Mouse (Mus musculus) 3134 (cell line): ENCODE results near the gene Eml2.

Experiments used
- DNase-seq: peaks from one replicate; pipeline ENCODE4 v3.0.0-alpha.2; 2011; ENCODE audit warnings: low spot score; ENCODE audit not compliant: insufficient read length; ENCODE audit errors: extremely low read depth

The Eml2 gene

DNA sequence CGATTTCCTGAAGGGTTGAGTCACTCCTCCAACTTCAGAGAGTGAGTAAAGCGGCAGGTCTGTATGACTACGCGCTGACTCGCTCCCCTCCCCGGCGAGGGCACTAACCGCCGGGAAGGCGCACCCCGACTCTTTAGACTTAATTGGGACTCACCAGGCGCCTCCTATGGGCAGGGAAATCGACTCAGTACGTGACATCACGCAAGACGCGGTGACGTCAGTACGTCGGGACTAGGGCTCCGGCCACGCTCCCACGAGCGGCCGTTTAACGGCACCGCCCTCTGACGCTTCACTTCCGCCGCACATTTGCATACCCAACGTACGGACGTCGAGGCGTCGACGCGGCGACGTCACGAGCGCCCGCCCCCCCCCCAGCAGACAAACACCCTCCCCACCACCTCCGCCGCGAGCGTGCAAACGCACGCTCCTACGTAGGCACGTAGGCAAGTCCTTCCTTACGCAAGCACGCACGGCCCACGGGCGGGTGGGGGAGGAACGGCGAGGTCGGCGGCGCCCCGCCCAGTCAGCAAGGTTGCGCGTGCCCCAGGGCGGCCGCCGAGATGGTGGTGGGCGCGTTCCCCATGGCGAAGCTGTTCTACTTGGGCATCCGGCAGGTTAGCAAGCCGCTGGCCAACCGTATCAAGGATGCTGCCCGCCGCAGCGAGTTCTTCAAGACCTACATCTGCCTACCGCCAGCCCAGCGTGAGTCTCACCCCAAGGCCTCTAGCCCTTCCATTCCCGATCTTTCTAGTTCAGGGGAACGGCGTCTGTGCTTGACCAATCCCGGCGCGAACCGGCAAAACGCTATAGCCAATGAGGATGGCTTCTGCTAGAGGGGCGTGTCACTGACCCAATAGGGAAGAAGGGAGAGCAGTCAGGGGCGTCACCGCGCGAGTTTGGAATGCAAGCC, 51.9 kb downstream of the Eml2 start, which contains the start of gene Opa3:
Opa3 (plus strand) TSS at position 452 of the 910 bp plus-strand sequence.
- peak; percentile 100 for DNase-seq

DNA sequence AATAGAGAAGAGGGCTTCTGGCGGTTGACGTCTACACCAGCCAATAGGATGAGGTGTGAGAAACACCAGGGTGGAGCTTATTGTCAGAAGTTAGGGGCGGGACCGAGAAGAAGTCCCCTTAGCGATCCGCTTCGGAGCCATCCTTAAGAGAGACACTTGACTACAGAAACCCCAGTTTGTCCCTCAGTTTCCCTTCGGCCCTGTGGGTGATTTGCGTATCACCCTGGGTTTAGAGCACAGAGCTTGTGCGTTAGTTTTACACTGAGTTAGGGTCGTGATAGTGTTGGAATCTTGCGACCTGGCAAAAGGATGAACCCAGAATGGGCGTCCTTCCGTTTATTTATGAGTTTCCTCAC, 52.5 kb downstream of the Eml2 start:
- no peak for DNase-seq

DNA sequence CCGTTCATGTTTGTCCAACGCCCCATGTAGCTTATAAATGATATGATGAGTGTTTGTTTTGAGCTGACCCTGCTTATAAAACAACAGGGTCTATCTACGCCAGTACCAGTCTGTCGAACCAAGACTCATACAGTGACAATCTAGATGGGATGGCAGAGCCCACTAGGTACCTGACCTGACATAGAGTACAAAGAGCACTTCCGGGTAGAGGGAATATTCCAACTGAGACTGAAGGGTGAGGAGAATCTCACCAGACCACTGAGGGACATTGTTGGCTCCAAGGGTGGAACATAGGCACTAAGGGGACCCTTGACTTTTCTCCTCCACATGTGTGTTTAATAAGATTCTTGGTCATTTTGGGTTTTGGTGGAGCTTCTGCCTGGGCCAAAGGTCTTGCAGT, 53.2 kb downstream of the Eml2 start:
- DNase-seq, result no peak

DNA sequence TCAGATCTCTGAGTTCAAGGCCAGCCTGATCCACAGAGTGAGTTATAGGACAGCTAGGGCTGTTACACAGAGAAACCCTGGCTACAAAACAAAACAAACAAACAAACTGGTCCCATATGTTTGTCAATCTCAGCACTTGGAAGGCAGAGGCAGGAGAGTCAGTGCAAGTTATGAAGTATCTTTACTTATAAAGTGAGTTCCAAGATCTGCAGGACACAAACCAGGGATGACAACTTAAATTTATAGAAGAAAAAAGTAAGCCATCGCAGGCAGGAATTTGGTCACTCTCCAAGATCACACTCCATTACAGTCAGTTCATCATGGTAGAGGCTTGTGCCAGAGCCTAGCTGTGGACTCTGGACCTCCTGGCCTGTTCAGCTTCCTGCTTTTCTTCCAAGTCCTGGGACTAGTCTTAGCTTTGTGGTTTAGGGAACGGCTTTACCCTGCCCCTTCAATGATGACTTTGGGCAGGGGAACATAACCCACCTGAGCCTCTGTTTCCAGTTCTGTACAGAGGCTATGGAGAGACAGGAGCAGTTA, 53.9 kb downstream of the Eml2 start:
- DNase-seq, result no peak

DNA sequence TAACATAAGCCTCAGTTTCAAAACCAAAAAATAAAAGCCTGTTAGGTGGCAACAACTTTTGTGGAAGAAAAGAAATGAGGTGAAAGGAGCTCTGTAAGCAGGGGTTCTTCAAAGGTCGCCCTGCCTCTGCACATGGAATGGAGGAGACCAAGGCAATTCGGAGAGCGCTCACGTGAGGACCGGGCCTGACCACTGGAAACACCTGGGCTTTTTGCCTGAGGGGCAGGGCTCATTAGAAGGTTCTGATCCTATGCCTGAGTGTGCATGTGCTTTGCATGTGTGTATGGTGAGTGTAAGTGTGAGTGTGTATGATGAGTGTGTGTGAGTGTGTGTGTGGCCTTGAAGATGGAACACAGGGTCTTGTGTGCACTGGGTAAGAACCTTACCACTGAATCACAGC, 54.7 kb downstream of the Eml2 start:
- no peak for DNase-seq

DNA sequence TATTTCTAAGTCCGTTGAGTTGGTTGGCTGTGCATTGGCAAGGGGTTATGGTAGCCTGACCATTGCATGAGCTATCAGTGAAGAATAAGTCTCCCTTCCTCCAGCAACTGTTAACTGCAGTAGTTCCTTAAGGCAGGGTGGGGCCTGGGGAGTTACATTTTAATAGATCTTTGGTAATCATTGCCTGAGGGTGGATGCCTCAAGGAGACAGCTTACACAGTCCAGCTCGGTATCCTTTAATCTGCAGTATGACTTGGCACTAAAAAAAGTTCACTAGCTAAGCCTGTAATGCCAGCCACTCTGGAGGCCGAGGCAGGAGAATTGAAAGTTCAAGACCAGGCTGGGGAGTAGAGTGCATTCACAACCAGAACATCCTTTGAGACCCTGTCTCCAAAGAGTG, 55.6 kb downstream of the Eml2 start:
- no peak for DNase-seq

DNA sequence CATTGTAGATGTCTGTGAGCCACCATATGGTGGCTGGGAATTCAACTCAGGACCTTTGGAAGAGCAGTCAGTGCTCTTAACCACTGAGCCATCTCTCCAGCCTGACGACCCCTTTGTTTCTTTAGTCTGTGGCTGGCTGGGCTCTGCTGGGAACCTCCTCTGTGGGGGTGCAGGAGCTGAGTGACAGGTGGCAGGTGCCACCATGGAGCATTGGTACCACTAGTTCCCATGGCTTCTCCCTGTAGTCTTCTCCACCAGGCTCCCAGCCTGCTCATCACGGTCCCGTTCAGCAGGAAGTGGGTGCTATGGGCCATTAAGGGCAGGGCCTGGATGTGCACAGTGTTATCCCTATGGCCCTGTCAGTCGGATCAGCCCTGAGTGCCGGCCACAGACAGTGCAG, 58.4 kb downstream of the Eml2 start:
- no peak for DNase-seq

DNA sequence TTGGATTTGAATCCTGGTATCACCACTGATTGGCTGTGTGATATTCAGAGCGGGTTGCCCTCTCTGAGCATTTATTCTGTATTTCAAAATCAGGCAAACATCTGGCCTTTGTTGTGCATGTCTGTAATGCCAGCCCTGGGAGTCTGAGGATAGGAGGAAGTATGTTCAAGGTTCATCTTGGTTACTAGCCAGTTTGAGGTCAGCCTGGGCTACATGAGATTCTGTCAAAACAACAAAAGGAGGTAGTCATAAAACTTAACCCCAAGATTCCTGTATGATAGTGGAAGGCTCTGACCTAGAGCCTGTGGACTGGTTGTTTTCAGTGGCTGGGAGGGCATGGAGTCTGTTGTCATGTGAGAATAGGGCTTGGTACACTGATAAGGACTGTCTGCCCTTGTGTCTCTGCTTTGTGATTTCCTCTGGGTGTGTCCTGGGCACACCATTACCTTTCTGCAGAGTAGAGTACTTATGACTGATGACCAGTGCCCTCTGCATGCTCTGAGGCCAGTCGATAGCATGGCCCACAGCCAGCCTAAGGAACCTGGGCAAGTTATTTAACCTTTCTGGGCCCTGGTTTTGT, 59.0 kb downstream of the Eml2 start:
- no peak for DNase-seq

DNA sequence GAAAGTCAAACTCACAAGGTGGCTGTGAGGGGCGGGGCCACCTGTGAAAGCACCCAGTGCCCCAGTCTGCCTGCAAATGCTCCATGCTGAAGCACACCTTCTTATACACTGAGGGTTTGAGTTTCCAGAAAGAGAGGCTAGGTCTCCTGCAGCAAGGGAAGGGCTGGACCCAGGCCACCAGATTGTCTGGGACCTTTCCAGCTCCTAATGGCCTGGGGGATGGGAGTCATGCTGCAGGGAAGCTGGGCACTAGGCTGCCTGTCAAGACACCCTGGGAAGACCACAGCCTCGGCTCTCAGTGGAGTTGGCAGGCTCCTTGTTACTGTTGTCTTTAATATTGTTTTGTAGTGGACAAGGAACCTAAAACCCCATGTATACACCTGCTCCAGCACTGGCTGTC, 60.2 kb downstream of the Eml2 start:
- DNase-seq, result no peak

DNA sequence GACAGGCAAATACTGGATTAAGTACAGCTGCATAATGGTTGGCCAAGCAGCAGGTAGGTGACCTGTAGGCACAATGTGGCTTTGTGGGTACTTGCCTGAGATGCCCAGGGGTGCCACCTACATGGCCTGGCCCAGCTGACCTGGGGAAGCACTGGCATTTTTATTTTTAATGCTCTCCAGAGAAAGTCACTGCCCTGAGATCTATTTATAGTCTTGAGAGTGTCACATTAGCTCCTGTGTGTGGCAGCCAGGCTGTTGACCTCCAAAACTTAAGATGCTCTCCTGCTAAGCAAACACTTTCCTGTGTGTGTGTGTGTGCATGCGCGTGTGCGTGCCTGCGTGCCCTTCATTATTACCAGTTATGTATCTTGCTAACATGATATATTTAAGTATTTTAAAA, 62.1 kb downstream of the Eml2 start:
- DNase-seq, result no peak

DNA sequence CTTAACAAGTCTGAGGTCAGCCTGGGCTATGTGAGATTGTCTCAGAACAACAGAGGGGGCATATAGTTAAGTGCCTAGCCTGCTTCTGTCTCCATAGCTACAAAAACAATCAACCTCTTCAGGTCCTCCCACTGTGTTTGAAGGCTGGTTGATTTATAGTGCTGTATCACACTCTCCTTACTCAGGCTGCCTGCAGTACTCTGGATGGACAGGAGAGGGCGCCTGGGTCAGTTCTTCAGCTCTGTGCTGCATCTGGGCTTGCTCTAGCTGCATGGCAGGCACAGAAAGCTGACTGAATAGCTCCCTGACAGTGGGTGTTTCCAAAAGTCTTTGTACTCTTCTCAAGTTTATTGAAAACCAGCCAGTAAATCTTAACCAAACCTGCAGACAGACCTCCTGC, 63.2 kb downstream of the Eml2 start:
- DNase-seq, result peak; percentile 53

DNA sequence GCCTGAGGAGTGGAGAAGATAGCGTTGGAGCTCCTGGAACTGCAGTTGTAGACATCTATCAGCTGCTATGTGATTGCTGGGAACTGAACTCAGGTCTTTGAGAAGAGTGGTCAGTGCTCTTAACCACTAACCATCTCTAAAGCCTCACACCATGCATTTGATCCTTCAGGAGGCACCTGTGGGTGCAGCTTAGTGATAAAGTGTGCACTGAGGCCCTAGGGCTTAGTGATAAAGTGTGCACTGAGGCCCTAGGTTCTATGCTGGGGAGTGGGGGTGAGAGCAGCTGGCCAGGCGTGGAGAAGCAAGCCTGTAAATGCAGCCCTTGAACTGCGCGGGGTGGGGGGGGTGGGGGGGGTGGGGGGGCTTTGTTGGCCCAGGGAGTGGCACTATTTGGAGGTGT, 63.8 kb downstream of the Eml2 start:
- DNase-seq, result no peak

DNA sequence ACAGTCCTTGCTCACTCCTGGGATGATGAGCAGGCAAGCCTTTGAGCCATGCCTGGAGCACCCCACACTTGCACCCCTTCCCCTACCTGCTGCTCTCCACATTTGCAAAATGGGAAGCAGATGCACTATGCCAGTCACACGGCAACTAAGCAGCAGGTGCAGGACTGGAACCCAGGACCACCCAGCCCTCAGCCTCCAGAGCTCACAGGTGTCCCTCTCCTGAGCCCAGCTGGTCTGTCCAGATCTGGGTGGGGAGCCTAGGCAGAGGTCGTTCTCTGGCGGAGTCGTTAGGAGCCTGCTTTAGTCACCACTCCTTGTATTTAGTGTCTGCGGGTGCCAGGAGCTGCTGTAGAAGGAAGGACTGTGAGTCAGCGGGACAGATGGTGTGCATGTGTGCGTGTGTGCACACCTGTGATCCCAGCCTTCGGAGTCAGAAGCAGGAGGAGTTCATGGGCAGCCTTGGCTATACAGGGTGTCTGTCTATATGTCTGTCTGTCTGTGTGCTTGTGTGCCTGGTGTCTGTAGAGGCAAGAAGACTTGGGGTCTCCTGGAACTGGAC, 64.8 kb downstream of the Eml2 start:
- DNase-seq, result peak; percentile 55

DNA sequence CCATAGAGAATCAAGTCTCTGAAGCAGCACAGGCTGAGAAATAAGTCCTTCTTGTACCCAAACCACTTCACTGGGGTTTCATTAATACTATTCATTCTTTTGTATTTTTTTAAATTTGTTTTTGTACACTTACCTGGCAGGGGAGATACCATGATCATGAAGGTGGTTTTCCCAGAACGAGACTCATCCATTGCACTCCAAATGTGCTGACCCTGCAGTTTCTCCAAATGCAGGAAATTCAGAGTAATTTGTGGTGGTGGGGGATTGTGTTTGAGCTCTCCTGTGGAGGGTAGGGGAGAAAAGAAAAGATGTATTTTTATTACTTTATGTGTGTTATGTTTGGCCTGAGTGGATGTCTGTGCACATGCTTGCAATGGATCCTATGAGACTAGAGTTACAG, 65.8 kb downstream of the Eml2 start:
- no peak for DNase-seq

DNA sequence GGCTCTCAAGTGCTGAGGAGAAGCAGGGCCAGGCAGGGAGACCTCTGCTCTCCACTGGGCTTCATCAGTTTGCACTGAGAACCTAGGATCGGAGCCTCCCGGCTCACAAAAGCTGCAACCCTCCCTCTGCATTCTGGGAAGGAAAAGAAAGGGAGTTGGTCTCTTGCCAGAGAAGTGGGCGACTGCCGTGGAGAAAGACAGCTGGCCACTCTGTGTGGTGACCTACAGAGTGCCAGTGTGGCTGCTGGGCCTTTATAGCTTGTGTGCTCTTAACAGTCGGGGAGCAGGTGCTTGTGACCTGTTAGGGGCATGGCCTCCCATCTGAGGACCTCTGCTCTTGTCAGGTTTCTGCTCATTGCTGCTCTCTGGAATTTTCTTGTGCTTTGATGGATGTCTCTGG, 67.6 kb downstream of the Eml2 start:
- no peak for DNase-seq

DNA sequence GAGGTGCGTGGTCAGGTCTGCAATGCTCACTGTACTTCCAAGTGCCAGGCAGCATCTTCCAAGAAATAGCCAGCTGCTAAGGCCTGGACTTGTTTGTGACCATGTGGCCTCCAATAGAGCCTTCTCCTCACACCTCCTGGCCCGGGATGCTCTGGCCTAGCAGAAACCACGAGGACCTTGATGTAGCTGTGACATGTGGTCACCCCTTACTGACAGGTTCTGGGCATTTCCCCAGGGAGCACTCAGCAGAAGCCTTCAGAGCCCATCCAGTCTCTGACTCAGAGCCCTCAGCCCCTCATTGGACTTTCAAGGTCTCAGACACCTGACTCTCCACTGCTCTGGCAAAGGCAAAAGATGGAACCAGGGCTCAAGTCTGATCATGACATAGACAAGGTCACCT, 68.9 kb downstream of the Eml2 start:
- no peak for DNase-seq

DNA sequence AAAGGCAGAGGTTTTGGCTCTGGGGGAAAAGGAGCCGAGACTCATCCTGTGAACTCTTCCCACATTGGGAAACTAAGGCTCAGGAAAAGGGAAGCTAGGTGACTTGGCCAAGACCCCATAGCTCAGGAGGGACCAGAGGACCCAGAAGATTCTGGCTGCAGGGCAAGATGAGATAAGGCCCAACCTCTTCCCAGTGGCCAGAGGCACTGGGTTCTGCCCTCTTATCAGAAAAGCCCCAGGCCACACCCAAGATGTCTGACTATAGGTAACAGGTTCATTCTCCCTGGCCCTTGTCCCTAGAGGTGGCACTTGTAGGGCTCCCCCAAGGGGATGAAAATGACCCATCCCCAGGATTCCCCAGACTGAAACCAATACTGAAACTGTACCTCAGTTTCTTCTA, 70.6 kb downstream of the Eml2 start:
- no peak for DNase-seq

DNA sequence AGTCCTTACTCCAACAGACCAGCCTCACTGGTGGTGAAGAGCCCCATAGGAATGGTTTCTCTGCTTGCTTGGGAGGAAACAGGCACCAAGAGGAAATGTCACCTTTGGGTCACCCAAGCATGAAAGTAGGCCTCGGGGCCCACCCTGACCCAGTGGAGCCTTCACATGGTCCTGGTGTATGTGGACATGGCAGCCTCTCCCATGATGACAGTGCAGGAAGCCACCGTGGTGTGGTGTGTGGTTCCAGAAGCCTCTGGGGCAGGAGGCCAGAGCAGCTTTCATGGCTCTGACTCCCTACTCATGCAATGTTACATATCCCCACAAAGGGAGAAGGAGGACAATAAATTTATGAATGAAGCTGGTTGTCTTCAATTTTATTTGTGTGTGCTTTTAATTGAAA, 71.3 kb downstream of the Eml2 start:
- DNase-seq, result no peak

DNA sequence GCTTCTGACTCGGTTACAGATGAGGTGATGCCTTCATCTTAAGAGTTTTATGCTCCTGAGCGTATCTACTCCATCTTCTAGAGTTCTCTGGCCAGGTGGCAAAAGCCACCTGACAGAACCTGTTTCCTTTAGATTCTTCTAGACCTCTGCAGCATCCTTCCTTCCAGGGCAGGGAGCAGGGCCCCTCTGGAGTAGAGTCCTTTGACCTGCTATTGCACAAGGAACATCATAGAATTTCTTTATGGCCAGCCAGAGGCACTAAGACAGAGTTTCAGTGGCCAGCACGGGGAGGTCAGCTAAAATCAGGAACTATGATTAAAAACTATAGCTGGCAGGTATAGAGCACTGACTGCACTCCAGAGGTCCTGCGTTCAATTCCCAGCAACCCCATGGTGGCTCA, 75.9 kb downstream of the Eml2 start:
- no peak for DNase-seq

DNA sequence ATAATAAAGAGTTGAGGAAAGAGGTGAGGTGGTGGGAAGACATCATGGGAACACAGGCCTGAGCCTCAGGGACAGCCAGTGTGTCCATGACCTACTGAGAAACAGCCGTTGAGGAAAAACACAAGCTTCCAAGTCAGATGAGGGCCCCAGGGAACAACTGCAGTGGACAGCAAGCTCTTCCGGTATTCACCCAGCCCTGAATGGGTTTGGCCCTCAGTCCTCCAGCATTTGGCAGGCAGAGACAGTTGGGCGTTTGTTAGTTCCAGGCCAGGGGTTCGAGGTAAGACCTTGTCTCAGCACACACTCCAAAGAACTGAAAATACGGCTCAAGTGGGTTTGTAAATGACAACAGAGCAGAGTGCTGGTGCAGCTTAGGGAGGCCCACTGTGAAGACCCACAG, 77.2 kb downstream of the Eml2 start:
- DNase-seq, result no peak

DNA sequence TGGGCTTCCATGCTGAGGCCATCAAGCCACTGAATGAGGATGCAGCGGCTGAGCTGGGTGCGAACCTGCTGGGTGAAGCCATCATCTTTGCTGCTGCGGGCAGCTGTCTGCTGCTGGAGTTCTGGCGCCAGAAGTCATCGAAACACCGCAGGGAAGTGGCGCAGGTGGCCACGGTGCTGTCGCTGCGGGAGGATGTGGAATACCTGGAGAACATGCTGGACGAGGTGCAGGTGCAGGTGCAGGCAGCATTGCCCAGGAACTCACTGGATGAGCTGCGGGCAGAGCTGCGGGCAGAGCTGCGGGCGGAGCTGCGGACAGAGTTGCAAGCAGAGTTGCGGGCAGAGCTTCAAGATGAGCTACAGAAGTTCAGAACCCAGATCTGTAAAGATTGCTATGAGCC, 79.2 kb downstream of the Eml2 start:
- DNase-seq, result no peak
